Mouse (Mus musculus): ENCODE data around the gene Gm1110.

DNA sequence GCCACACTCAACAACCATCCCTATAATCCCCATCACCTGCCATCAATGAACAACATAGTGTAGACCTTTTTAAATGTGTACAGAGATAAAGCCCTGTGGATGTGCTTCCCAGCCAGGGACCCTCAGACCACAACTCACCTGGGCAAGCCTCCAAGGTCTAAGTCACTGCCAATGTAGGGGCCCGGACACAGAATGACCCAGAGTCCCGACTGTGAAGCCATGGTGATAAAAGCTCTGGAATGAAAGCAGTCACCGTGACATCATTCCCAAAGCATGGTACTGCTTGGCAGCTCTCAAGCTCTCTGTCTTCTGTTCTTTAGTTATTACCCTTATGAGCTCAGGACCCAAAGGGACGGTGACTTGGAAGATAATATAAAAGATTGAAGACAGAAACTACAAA lies 9.8 kb downstream of the Gm1110 start:
- TF ChIP-seq CTCF (IDR thresholded peaks at IDR 0.05; ENCODE audit: low read depth, low read length) (no peak), GATA1 (IDR thresholded peaks at IDR 0.05; ENCODE audit: borderline replicate concordance, low read length) (no peak), TAL1 (conservative IDR thresholded peaks at IDR 0.05; ENCODE audit: low read depth, low read length) (no peak), GATA2 (IDR thresholded peaks at IDR 0.05; ENCODE audit: borderline replicate concordance, low read depth, low read length) (no peak)

All from G1E (cell line).